Mouse (Mus musculus) lung, adult 2 months (tissue): Measurements from ENCODE around the gene Ntn1.

Experiments used
- CTCF ChIP-seq: fragments of 200-500 bp; IDR thresholded peaks from 2 replicates; pipeline ENCODE4 v1.5.1; 2011; ENCODE audit warnings: mild to moderate bottlenecking, low read length, control low read depth; ENCODE audit not compliant: insufficient read depth
- POLR2A ChIP-seq: fragments of 200-500 bp; IDR thresholded peaks from 2 replicates; pipeline ENCODE4 v1.6.1; 2011; ENCODE audit warnings: low read depth, mild to moderate bottlenecking, control low read depth, low read length, borderline replicate concordance; ENCODE audit errors: extremely low read depth

DNA sequence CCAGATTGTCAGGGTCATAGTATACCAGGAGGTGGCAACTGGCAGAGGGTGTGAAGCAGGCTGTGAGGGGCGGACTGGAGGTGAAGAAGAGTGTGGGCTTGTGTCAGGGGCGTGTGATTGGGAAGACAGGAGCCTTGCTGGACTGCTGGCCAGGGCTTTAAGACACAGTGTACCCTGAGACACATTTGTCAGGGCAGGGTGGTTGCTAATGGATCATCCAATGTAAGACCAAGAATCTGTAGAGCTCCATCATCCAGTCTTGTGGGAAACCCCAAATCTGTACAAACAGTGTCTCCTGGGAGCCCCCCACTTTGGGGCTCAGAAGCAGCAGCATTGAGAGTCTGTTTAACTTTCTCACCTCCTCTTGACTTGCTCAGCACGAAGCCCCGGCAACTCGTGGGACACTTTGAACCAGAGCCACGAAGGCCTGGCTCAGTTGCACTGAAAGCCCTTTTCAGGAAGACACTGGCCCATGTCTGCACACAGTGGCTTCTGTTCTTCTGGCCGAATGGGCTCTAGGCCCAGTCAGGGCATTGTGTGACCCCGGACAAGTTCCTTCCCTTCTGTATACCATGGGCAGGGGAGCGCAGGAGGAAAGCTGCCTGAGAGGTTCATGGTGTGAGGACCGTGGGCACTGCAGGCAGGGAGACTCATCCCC is 194.9 kb downstream of the Ntn1 start:
- no peak for TF ChIP-seq CTCF
- TF ChIP-seq POLR2A = no peak
